Mouse (Mus musculus) embryonic facial prominence, embryonic 12.5 days (tissue): ENCODE data around the gene Foxf2. TPM values are rescaled to one million over a fixed set of nuclear protein-coding genes. Genes with fewer than 3 reads are reported as not detected.
A peak's percentile ranks its signal among the peaks of the same experiment; 100 is the strongest.

Experiments used
- ATAC-seq: fragments of 200-750 bp; cut with Nextera tagmentation; 2 replicates; pipeline ENCODE4 v1.8.0; 2017; ENCODE audit not compliant: insufficient number of reproducible peaks, insufficient read depth, low FRiP score, low TSS enrichment
- H3K27ac ChIP-seq: fragments of 300-500 bp; sonication (generic); 2 replicates; pipeline ENCODE4 v1.5.1; 2016; ENCODE audit warnings: mild to moderate bottlenecking
- H3K27me3 ChIP-seq: fragments of 300-500 bp; sonication (generic); 2 replicates; pipeline ENCODE4 v1.6.1; 2016; ENCODE audit warnings: mild to moderate bottlenecking, moderate library complexity
- H3K36me3 ChIP-seq: fragments of 300-500 bp; sonication (generic); 2 replicates; pipeline ENCODE4 v1.6.1; 2016; ENCODE audit warnings: mild to moderate bottlenecking
- H3K4me1 ChIP-seq: fragments of 300-500 bp; sonication (generic); 2 replicates; pipeline ENCODE4 v1.6.1; 2016
- H3K4me2 ChIP-seq: fragments of 300-500 bp; sonication (generic); replicated peaks from 2 replicates; pipeline ENCODE4 v1.6.1; 2016; ENCODE audit warnings: mild to moderate bottlenecking, moderate library complexity
- H3K4me3 ChIP-seq: fragments of 300-500 bp; sonication (generic); 2 replicates; pipeline ENCODE4 v1.5.1; 2016; ENCODE audit warnings: mild to moderate bottlenecking
- H3K9ac ChIP-seq: fragments of 300-500 bp; sonication (generic); 2 replicates; pipeline ENCODE4 v1.6.1; 2016; ENCODE audit warnings: mild to moderate bottlenecking, moderate library complexity
- H3K9me3 ChIP-seq: fragments of 300-500 bp; sonication (generic); 2 replicates; pipeline ENCODE4 v1.6.1; 2016; ENCODE audit warnings: mild to moderate bottlenecking, moderate library complexity
- WGBS: fragments of 180-500 bp; shearing (Covaris S2); methylation state at CpG from one replicate; pipeline ENCODE4 v1.1.7; 2016; 5-methylcytosine and 5-hydroxymethylcytosine counted together
- polyA plus RNA-seq: library from polyadenylated mRNA; unstranded; fragments of >200 nt; fragmentation: Nextera tagmentation; extraction: Ambion mirVana; gene quantifications from 2 replicates; pipeline ENCODE4 v1.2.1, GENCODE M21; 2016

The Foxf2 gene
- polyA plus RNA-seq, 1 experiment from 2014 or later, result 25.8 TPM

- no peak for ATAC-seq
- peak overlapping the region; percentile 79 for H3K9ac ChIP-seq
- WGBS, result under 1% methylated on average over 24 of the region's 24 CpGs
Measured at GRCm38 (mm10) chr13:31626991-31627625, 1.5 kb downstream of the Foxf2 start.

DNA sequence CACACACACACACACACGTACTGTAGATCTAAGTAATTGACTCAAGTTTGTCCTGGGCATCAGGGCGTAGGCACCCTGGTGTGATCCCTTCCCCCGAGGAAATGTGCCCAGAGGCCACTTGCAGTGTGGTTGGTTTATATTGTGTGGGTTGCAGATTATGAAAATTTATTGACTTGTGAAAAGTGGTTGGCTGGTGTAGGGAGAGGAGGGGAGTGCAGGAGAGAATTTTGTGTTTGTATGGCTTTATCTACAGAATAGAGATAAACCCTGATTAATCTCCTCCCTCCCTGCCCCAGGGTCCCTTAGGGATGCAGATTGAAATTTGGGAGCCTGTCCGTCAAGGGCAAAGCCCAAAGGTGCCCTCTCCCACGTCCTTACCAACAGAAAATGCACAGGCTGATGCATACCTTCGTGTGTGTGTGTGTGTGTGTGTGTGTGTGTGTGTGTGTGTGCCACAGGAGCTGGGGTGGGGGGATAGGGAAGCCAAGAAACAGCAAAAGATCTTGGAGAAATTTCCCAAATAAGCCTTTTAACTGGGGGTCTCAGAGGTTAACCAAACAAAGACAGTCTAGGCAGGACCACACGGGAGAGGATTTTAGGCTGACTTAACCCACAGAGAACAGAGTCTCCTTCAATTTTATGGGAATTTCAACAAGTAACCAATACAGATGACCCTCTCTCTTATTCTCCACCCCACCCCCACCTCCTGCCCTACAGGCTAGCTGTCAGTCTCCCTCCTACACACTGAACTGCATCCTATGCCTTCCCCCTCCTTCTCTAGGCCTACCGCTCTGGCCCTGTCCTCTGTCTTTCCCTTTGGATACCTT, 2.5 kb downstream of the Foxf2 start:
- Histone ChIP-seq H3K9ac (peak overlapping the region; percentile 79), H3K4me2 (peak overlapping the region; percentile 85), H3K9me3 (no peaks in the 10 kb centered on the region), H3K27ac (peak overlapping the region; percentile 91), H3K4me3 (peak overlapping the region; percentile 51), H3K36me3 (no peaks in the 10 kb centered on the region), H3K4me1 (peaks cover 37% of the 10 kb centered on the region), H3K27me3 (peaks cover 85% of the 10 kb centered on the region)
- WGBS, result 6% methylated on average over 8 of the region's 8 CpGs
- ATAC-seq, result no peak

More at GRCm38 (mm10) chr13:31626991-31627625, 1.5 kb downstream of the Foxf2 start:
- H3K4me1 ChIP-seq, result peaks cover 37% of the 10 kb centered on the region
- H3K4me3 ChIP-seq, result peak overlapping the region; percentile 51
- H3K4me2 ChIP-seq, result peak overlapping the region; percentile 85
- no peaks in the 10 kb centered on the region for H3K36me3 ChIP-seq
- H3K9me3 ChIP-seq, result no peaks in the 10 kb centered on the region
- H3K27ac ChIP-seq, result peak overlapping the region; percentile 91
- H3K27me3 ChIP-seq, result peaks cover 90% of the 10 kb centered on the region

DNA sequence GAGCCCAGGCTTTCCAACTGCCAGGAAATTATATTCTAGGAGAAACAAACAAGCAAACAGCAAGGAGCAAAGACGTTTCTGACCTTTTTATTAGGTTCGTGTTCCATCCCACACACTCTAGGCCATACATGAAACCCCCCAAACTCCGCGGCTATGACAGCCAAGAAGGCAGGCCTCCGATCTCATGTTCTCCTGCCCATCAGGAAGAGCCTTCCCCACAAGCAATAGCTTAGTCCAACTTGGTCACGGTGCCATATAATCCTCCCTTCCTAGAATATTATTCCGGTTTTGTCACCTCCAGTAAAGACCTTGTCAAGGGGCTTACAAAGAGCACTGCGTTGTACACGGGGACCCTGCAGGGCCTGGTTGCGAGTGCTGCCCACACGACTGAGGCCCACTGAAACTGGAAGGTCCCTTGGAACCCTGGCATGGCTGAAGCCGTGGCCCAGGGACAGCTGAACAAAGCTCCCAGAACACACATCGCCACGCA, 3.1 kb downstream of the Foxf2 start:
- 2% methylated on average over 14 of the region's 14 CpGs for WGBS
- no peaks in the 10 kb centered on the region for H3K36me3 ChIP-seq
- H3K27me3 ChIP-seq, result peaks cover 88% of the 10 kb centered on the region
- H3K4me2 ChIP-seq, result peak overlapping the region; percentile 85
- peak overlapping the region; percentile 79 for H3K9ac ChIP-seq
- H3K9me3 ChIP-seq, result no peaks in the 10 kb centered on the region
- ATAC-seq, result no peak
- H3K27ac ChIP-seq, result peak overlapping the region; percentile 91
- peaks cover 37% of the 10 kb centered on the region for H3K4me1 ChIP-seq
- peak overlapping the region; percentile 51 for H3K4me3 ChIP-seq

- H3K9me3 ChIP-seq, result no peaks in the 10 kb centered on the region
- peak overlapping the region; percentile 91 for H3K27ac ChIP-seq
- peaks cover 85% of the 10 kb centered on the region for H3K27me3 ChIP-seq
- H3K36me3 ChIP-seq, result no peaks in the 10 kb centered on the region
- H3K9ac ChIP-seq, result peak overlapping the region; percentile 79
- H3K4me1 ChIP-seq, result peaks cover 31% of the 10 kb centered on the region
- ATAC-seq, result no peak
- H3K4me2 ChIP-seq, result peak overlapping the region; percentile 85
- under 1% methylated on average over 40 of the region's 40 CpGs for WGBS
- H3K4me3 ChIP-seq, result peak overlapping the region; percentile 51
Measured at GRCm38 (mm10) chr13:31629321-31629851, 3.8 kb downstream of the Foxf2 start.

DNA sequence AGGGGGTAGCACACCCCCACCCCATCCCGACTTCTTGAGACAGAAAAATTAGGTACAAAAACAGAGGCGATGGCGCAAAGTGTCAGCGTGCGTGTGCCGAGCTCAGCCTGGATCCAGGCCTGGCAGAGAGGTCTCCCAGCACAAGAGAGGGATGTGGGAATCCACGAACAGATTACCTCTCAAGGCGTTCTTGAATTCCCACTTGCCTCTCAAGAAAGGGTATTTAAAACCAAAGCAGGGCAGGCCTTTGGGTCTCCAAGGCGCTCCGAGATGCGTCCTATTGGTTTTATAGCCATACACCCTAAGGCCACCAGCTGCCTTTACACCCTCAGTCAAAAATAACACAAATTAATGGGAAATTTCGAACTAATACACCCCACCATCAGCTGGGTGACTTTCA, 4.4 kb downstream of the Foxf2 start:
- no peak for ATAC-seq
- 8% methylated on average over 12 of the region's 12 CpGs for WGBS
- peak overlapping the region; percentile 79 for H3K9ac ChIP-seq

DNA sequence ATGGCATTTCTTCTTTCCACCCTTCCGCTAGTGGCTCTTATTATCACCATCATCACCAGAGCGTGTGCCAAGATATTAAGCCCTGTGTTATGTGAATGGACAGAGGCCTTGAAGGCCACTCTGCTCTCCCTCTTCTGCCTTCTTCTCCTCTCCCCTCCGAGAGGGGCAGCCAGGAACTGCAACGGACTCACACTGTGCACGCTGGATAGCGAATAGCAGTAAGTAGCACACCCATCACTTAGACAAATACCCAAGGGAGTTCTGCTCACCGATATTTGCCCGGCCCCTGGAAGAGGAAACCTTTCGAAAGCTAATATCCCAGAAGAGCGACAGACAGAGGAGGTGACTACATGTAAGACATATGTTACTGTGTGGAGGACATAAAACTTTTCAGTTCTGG, 4.9 kb downstream of the Foxf2 start:
- Histone ChIP-seq H3K9ac (peak overlapping the region; percentile 79; the same call in 1 of the 2 replicates), H3K4me3 (peak overlapping the region; percentile 51)
- WGBS, result 7% methylated on average over 10 of the region's 10 CpGs

More for the DNA sequence above, 4.4 kb downstream of the Foxf2 start:
- peak overlapping the region; percentile 91; the same call in 1 of the 2 replicates for H3K27ac ChIP-seq
- peaks cover 24% of the 10 kb centered on the region for H3K4me1 ChIP-seq
- H3K36me3 ChIP-seq, result no peaks in the 10 kb centered on the region
- H3K9me3 ChIP-seq, result no peaks in the 10 kb centered on the region
- peak overlapping the region; percentile 85 for H3K4me2 ChIP-seq
- H3K27me3 ChIP-seq, result peaks cover 80% of the 10 kb centered on the region
- peak overlapping the region; percentile 51 for H3K4me3 ChIP-seq

DNA sequence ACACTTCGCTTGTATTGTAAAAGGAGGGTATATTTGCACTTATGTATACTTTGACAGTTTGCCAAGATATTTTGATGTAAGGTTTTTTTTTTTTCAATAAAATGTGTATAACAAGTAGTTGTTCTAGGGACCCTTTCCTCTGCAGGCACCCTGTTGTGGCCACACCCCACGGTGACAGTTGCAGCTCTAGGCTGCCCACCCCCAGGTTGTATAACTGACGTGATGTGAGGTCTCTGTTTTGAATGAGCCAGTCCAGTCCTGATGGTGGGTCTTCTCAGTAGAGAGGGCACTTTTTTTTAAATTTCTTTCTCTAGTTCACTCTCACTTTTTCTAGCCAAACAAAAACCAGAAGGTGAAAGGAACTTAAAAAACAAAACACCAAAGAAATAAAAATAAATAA, 5.7 kb downstream of the Foxf2 start:
- Histone ChIP-seq H3K9ac (no peak overlapping the region), H3K36me3 (no peaks in the 10 kb centered on the region), H3K27me3 (peaks cover 67% of the 10 kb centered on the region), H3K27ac (no peak overlapping the region), H3K4me3 (no peak overlapping the region), H3K4me2 (peak overlapping the region; percentile 85), H3K4me1 (peaks cover 18% of the 10 kb centered on the region), H3K9me3 (no peaks in the 10 kb centered on the region)
- WGBS, result 16% methylated on average over 3 of the region's 3 CpGs
- ATAC-seq, result no peak

More for the DNA sequence above, 4.9 kb downstream of the Foxf2 start:
- H3K27me3 ChIP-seq, result peaks cover 75% of the 10 kb centered on the region
- no peak for ATAC-seq
- peaks cover 23% of the 10 kb centered on the region for H3K4me1 ChIP-seq
- no peaks in the 10 kb centered on the region for H3K9me3 ChIP-seq
- no peaks in the 10 kb centered on the region for H3K36me3 ChIP-seq
- H3K4me2 ChIP-seq, result peak overlapping the region; percentile 85
- no peak overlapping the region for H3K27ac ChIP-seq

GRCm38 (mm10) chr13:31632450-31632849, 6.8 kb downstream of the Foxf2 start:
- ATAC-seq, result no peak
- no peak overlapping the region for H3K4me3 ChIP-seq
- WGBS, result under 1% methylated on average over 13 of the region's 13 CpGs

DNA sequence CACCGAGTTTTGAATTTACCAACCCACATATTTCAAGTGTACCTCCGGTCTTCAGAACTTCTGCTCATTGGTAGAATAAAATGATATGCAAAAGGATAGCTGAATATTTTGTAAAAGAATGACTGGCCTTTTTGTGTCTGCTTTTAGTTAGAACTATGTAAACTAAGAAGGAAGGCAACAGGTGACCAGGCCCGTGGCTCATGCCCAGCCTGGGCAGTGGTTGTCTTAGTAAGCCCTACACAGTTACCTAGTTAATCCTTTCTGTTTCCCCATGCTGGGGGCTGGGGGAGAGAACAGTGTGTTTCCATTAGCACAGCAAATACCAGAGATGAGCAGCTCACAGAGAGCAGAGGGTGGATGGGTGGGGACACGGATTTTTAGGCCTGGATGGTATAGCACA, 7.6 kb downstream of the Foxf2 start:
- H3K4me3 ChIP-seq, result no peak overlapping the region
- no peak overlapping the region for H3K27ac ChIP-seq
- WGBS, result 60% methylated on average over 4 of the region's 4 CpGs
- H3K9ac ChIP-seq, result no peak overlapping the region
- no peaks in the 10 kb centered on the region for H3K9me3 ChIP-seq
- H3K27me3 ChIP-seq, result peaks cover 49% of the 10 kb centered on the region
- H3K4me1 ChIP-seq, result peaks cover 11% of the 10 kb centered on the region
- H3K36me3 ChIP-seq, result no peaks in the 10 kb centered on the region
- no peak for ATAC-seq
- H3K4me2 ChIP-seq, result peak overlapping the region; percentile 85; the same call in 1 of the 2 replicates

More at GRCm38 (mm10) chr13:31632450-31632849, 6.8 kb downstream of the Foxf2 start:
- no peak overlapping the region for H3K9ac ChIP-seq
- no peaks in the 10 kb centered on the region for H3K36me3 ChIP-seq
- H3K27ac ChIP-seq, result no peak overlapping the region
- no peaks in the 10 kb centered on the region for H3K9me3 ChIP-seq
- peaks cover 57% of the 10 kb centered on the region for H3K27me3 ChIP-seq
- H3K4me2 ChIP-seq, result peak overlapping the region; percentile 85; the same call in 1 of the 2 replicates
- peaks cover 11% of the 10 kb centered on the region for H3K4me1 ChIP-seq

GRCm38 (mm10) chr13:31635546-31635945, 9.9 kb downstream of the Foxf2 start:
- Histone ChIP-seq H3K4me3 (no peak overlapping the region), H3K4me2 (no peak overlapping the region), H3K27me3 (peaks cover 27% of the 10 kb centered on the region), H3K36me3 (no peaks in the 10 kb centered on the region), H3K4me1 (no peaks in the 10 kb centered on the region), H3K9me3 (no peaks in the 10 kb centered on the region), H3K9ac (no peak overlapping the region), H3K27ac (no peak overlapping the region)
- WGBS, result 60% methylated on average over 4 of the region's 4 CpGs
- ATAC-seq, result no peak

- H3K27ac ChIP-seq, result no peak overlapping the region
- WGBS, result 70% methylated on average over 5 of the region's 5 CpGs
Measured at GRCm38 (mm10) chr13:31641517-31641916, 15.9 kb downstream of the Foxf2 start.

More at GRCm38 (mm10) chr13:31641517-31641916, 15.9 kb downstream of the Foxf2 start:
- no peak for ATAC-seq
- Histone ChIP-seq H3K9ac (no peak overlapping the region), H3K36me3 (no peaks in the 10 kb centered on the region), H3K9me3 (no peaks in the 10 kb centered on the region), H3K4me3 (no peak overlapping the region), H3K4me1 (no peaks in the 10 kb centered on the region), H3K4me2 (no peak overlapping the region), H3K27me3 (0 out of 2 replicates have a peak, but pooled peaks cover 4% of the 10 kb centered on the region)
